Mouse (Mus musculus): Measurements from ENCODE around the gene Ranbp1.
"Not testable (repeated sequence)": the region's sequence is repeated elsewhere in the genome, so short reads cannot be mapped to it uniquely, and the experiment has no call there.

Gene Ranbp1

GRCm38 (mm10) chr16:18248433-18249363 is at the start of gene Ranbp1, which contains the start of gene Trmt2a:
Gene Ranbp1 (minus strand): TSS chr16:18248732.
Gene Trmt2a (plus strand): TSS chr16:18248679.
- DNase-seq: peak; percentile 98

- DNase-seq: not testable (repeated sequence)
Observed at GRCm38 (mm10) chr16:18289614-18290013, 41.1 kb upstream of the Ranbp1 start.

GRCm38 (mm10) chr16:18289067-18289588 is 40.6 kb upstream of the Ranbp1 start, which contains the start of gene Dgcr8:
Gene Dgcr8 (minus strand): TSS chr16:18289246.
- DNase-seq: peak; percentile 98

GRCm38 (mm10) chr16:18288581-18289061 is 40.1 kb upstream of the Ranbp1 start:
- no peak for DNase-seq

GRCm38 (mm10) chr16:18288166-18288565 is 39.6 kb upstream of the Ranbp1 start:
- DNase-seq: no peak

- DNase-seq: no peak
Observed at GRCm38 (mm10) chr16:18275166-18275565, 26.6 kb upstream of the Ranbp1 start.

GRCm38 (mm10) chr16:18268182-18268581 is 19.6 kb upstream of the Ranbp1 start:
- DNase-seq: no peak

GRCm38 (mm10) chr16:18265024-18265423 is 16.5 kb upstream of the Ranbp1 start:
- DNase-seq: no peak

GRCm38 (mm10) chr16:18258221-18258620 is 9.7 kb upstream of the Ranbp1 start, which contains the start of gene Gm49776:
Gene Gm49776 (minus strand): TSS chr16:18258321.
- DNase-seq: no peak

GRCm38 (mm10) chr16:18253866-18254265 is 5.3 kb upstream of the Ranbp1 start:
- DNase-seq: no peak

- DNase-seq: no peak
Observed at GRCm38 (mm10) chr16:18252736-18253135, 4.2 kb upstream of the Ranbp1 start.

- DNase-seq: no peak
Observed at GRCm38 (mm10) chr16:18250828-18251790, 2.6 kb upstream of the Ranbp1 start.

GRCm38 (mm10) chr16:18250231-18250630 is 1.7 kb upstream of the Ranbp1 start:
- no peak for DNase-seq

GRCm38 (mm10) chr16:18249364-18249967 is 934 bp upstream of the Ranbp1 start:
- peak; percentile 36 for DNase-seq

GRCm38 (mm10) chr16:18247521-18248399 is 772 bp downstream of the Ranbp1 start:
- no peak for DNase-seq

GRCm38 (mm10) chr16:18241581-18241980 is 7.0 kb downstream of the Ranbp1 start:
- DNase-seq: no peak

- DNase-seq: no peak
Observed at GRCm38 (mm10) chr16:18236676-18237501, 11.6 kb downstream of the Ranbp1 start.

- DNase-seq: peak; percentile 74
Observed at GRCm38 (mm10) chr16:18235389-18236065, 13.0 kb downstream of the Ranbp1 start.

- DNase-seq: peak; percentile 63
Observed at GRCm38 (mm10) chr16:18234671-18235388, 13.7 kb downstream of the Ranbp1 start, which contains the start of gene Zdhhc8. Gene Zdhhc8 (minus strand): TSS chr16:18235136.
